Mouse (Mus musculus): ENCODE data around the gene Gm9936.
A peak's percentile ranks its signal among the peaks of the same experiment; 100 is the strongest.

The Gm9936 gene

GRCm38 (mm10) chr5:114836886-114837285 is 21.6 kb downstream of the Gm9936 start:
- DNase-seq: no peak

- no peak for DNase-seq
Measured at GRCm38 (mm10) chr5:114829740-114830139, 28.7 kb downstream of the Gm9936 start.

GRCm38 (mm10) chr5:114827427-114827826 is 31.1 kb downstream of the Gm9936 start:
- DNase-seq: no peak

GRCm38 (mm10) chr5:114825978-114826691 is 32.3 kb downstream of the Gm9936 start:
- peak; percentile 59 for DNase-seq

- peak; percentile 47 for DNase-seq
Measured at GRCm38 (mm10) chr5:114824197-114824596, 34.3 kb downstream of the Gm9936 start.

GRCm38 (mm10) chr5:114822796-114823688 is 35.4 kb downstream of the Gm9936 start, which contains the start of gene 1500011B03Rik:
TSS of gene 1500011B03Rik (minus strand) at chr5:114823468.
- peak; percentile 84 for DNase-seq

GRCm38 (mm10) chr5:114818124-114818523 is 40.4 kb downstream of the Gm9936 start:
- DNase-seq: no peak

GRCm38 (mm10) chr5:114816599-114816998 is 41.9 kb downstream of the Gm9936 start:
- DNase-seq: no peak

GRCm38 (mm10) chr5:114813525-114814181 is 44.8 kb downstream of the Gm9936 start:
- peak; percentile 92 for DNase-seq

- no peak for DNase-seq
Measured at GRCm38 (mm10) chr5:114809826-114810225, 48.7 kb downstream of the Gm9936 start.

- DNase-seq: no peak
Measured at GRCm38 (mm10) chr5:114809181-114809756, 49.2 kb downstream of the Gm9936 start.

- DNase-seq: no peak
Measured at GRCm38 (mm10) chr5:114808385-114808784, 50.1 kb downstream of the Gm9936 start.

- DNase-seq: no peak
Measured at GRCm38 (mm10) chr5:114807893-114808292, 50.6 kb downstream of the Gm9936 start.

GRCm38 (mm10) chr5:114807468-114807867 is 51.0 kb downstream of the Gm9936 start:
- no peak for DNase-seq

- DNase-seq: no peak
Measured at GRCm38 (mm10) chr5:114807063-114807462, 51.4 kb downstream of the Gm9936 start.

- no peak for DNase-seq
Measured at GRCm38 (mm10) chr5:114806636-114807035, 51.8 kb downstream of the Gm9936 start.

Data from right cerebral cortex, postnatal 14 days (tissue).